Mouse (Mus musculus) neural tube, embryonic 11.5 days (tissue): ENCODE measurements around the gene Tfap2d. TPM values are rescaled to one million over a fixed set of nuclear protein-coding genes. Genes with fewer than 3 reads are reported as not detected.

Source experiments
- ATAC-seq: fragments of 200-750 bp; cut with Nextera tagmentation; 2 replicates; pipeline ENCODE4 v1.8.0; 2017; ENCODE audit warnings: moderate number of reproducible peaks, mild to moderate bottlenecking, moderate TSS enrichment, moderate library complexity; ENCODE audit not compliant: insufficient read depth, low FRiP score, low TSS enrichment
- DNase-seq: peaks from one replicate; pipeline ENCODE4 v3.0.0-alpha.2; 2015; ENCODE audit warnings: low spot score
- H3K27ac ChIP-seq: fragments of 300-500 bp; sonication (generic); 2 replicates; pipeline ENCODE4 v1.5.1; 2014; ENCODE audit warnings: low read depth, mild to moderate bottlenecking, low read length
- H3K27me3 ChIP-seq: fragments of 300-500 bp; sonication (generic); 2 replicates; pipeline ENCODE4 v1.6.1; 2014; ENCODE audit warnings: mild to moderate bottlenecking, low read length, mixed read lengths; ENCODE audit not compliant: control insufficient read depth, insufficient read depth
- H3K36me3 ChIP-seq: fragments of 300-500 bp; sonication (generic); 2 replicates; pipeline ENCODE4 v1.6.1; 2014; ENCODE audit warnings: mild to moderate bottlenecking, low read length, moderate library complexity, mixed read lengths; ENCODE audit not compliant: control insufficient read depth, insufficient read depth
- H3K4me1 ChIP-seq: fragments of 300-500 bp; sonication (generic); 2 replicates; pipeline ENCODE4 v1.6.1; 2014; ENCODE audit warnings: low read length, mixed read lengths; ENCODE audit not compliant: control insufficient read depth, insufficient read depth
- H3K4me2 ChIP-seq: fragments of 300-500 bp; sonication (generic); 2 replicates; pipeline ENCODE4 v1.6.1; 2014; ENCODE audit warnings: low read depth, mild to moderate bottlenecking, moderate library complexity
- H3K4me3 ChIP-seq: fragments of 300-500 bp; sonication (generic); 2 replicates; pipeline ENCODE4 v1.5.1; 2014; ENCODE audit warnings: low read depth, low read length
- H3K9ac ChIP-seq: fragments of 300-500 bp; sonication (generic); 2 replicates; pipeline ENCODE4 v1.6.1; 2014; ENCODE audit warnings: mild to moderate bottlenecking, low read length
- H3K9me3 ChIP-seq: fragments of 300-500 bp; sonication (generic); 2 replicates; pipeline ENCODE4 v1.6.1; 2016; ENCODE audit warnings: low read length; ENCODE audit not compliant: control insufficient read depth
- WGBS: fragments of 180-500 bp; shearing (Covaris S2); extraction: QIAGEN DNeasy Blood & Tissue Kit; methylation state at CpG from one replicate; pipeline ENCODE4 v1.1.7; 2014; 5-methylcytosine and 5-hydroxymethylcytosine counted together
- polyA plus RNA-seq: library from polyadenylated mRNA; unstranded; fragments of >200 nt; fragmentation: Nextera tagmentation; extraction: Ambion mirVana; gene quantifications from 2 replicates; pipeline ENCODE4 v1.2.1, GENCODE M21; 2014

The Tfap2d gene
- polyA plus RNA-seq, 1 experiment from 2014 or later, result not detected

DNA sequence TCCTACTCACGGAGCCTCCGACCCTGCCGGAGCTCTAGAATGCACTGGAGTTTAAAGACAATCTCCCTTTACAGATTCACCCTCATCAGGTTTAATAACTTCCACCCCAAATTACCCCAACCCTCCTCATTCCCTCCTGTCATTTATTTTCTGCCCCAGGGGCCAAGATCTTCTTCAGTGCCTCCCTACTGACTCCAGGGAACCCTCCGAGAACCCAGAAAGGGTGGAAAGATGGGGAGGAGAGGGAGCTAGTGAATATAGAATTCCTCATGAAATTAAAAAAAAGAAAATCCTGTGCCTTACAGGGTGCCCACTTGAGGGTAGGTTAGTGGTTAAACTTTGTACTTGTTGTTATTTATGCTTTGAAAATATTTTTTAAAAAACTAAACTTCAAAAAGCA is 104.8 kb downstream of the Tfap2d start:
- WGBS, result under 1% methylated on average over 4 of the region's 4 CpGs
- Histone ChIP-seq H3K4me2 (no peak overlapping the region), H3K9me3 (no peaks in the 10 kb centered on the region), H3K36me3 (no peaks in the 10 kb centered on the region), H3K9ac (no peak overlapping the region), H3K27me3 (peaks cover 51% of the 10 kb centered on the region), H3K27ac (no peak overlapping the region), H3K4me3 (no peak overlapping the region), H3K4me1 (no peaks in the 10 kb centered on the region)
- DNase-seq (no peak), ATAC-seq (no peak)

DNA sequence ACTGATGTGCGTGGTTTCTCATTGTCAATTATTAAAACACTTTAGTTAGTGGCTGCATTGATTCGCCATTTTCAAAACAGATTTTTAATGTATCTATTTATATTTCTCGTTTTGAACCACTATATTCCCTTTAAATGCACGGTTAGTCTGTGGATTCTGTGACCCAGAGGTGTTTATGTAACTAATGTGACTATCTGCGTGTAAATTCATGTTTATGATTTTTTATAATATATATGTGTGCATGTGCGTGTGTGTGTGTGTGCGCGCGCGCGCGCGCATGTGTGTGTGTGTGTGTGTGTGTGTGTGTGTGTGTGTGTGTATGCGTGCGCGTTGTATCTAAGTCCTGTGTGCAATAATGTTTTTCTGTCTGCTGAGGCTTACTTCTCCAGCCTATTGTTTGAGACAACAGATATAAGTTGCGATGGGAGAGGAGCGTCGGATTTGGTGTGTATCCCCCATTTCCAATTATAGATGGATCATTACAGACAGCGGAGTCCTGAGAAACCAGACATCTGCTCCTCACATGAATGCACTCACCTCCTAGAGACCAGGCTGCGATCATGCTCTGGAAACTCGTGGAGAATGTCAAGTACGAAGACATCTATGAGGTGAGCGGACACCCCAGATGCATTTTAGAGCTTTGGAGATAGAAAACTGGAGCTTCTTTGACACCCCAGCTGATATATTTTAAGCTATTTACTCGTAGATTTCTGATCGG is 106.0 kb downstream of the Tfap2d start, which contains the start of gene Tfap2b:
TSS of gene Tfap2b (plus strand) at position 274 of the 718 bp plus-strand sequence.
- Histone ChIP-seq H3K4me1 (no peaks in the 10 kb centered on the region), H3K27me3 (peaks cover 60% of the 10 kb centered on the region), H3K4me3 (peak within 1 kb of the TSS; percentile 42), H3K27ac (0 out of 2 replicates have a peak within 1 kb of the TSS, but pooled peaks have one; percentile 14), H3K36me3 (no peaks in the 10 kb centered on the region), H3K9ac (peak within 1 kb of the TSS; percentile 69), H3K4me2 (peak within 1 kb of the TSS; percentile 39), H3K9me3 (no peaks in the 10 kb centered on the region)
- DNase-seq, result peak; percentile 73
- 1% methylated on average over 26 of the region's 26 CpGs for whole genome bisulfite sequencing
- ATAC-seq, result peak; percentile 40; the same call in 1 of the 2 replicates

DNA sequence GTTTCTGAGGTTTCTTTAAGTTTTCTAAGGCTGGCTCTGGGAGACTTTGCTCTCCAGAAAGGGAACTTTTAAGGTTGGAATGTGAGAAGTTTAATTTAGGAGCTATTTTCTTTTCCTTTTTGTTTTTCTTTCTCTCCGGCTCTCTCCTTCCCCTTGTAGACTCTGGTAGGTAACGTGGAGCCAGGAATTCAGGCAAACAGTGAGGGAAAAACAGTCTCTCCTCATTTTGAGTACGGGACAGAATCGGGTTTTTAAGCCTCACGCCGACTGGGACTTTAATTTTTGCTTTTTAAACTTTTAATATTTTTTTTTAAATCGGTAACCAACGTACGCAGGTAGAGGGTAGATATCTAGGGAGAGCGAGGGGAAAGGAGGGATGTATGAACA is 106.5 kb downstream of the Tfap2d start:
- ATAC-seq (no peak), DNase-seq (no peak)
- Histone ChIP-seq H3K9ac (peak overlapping the region; percentile 69), H3K9me3 (no peaks in the 10 kb centered on the region), H3K4me1 (no peaks in the 10 kb centered on the region), H3K27ac (0 out of 2 replicates have a peak overlapping the region, but pooled peaks have one; percentile 11), H3K36me3 (no peaks in the 10 kb centered on the region), H3K27me3 (peaks cover 66% of the 10 kb centered on the region), H3K4me2 (peak overlapping the region; percentile 39), H3K4me3 (peak overlapping the region; percentile 42)
- WGBS, result under 1% methylated on average over 10 of the region's 10 CpGs

DNA sequence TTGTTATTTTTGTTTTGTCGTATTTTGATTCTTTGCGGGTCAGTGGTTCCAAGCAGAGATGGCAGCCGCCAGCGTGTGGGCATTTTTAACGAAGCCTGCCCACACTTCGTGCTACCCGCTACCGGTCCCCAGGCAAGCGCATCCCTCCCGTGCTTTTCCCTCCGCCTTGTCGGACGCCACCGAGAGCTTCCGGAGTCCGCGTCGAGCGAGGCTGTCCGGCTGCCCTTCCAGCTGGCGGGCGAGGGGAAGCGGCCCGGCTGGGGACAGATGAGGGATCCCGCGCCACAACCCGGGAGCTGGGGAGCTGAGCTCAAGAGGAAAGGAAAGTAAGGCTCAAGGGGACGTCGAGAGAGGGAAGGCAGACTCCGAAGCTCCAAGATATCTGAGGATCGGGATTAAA is 107.0 kb downstream of the Tfap2d start:
- H3K9ac ChIP-seq, result peak overlapping the region; percentile 69
- H3K4me2 ChIP-seq, result peak overlapping the region; percentile 39
- H3K9me3 ChIP-seq, result no peaks in the 10 kb centered on the region
- H3K4me1 ChIP-seq, result no peaks in the 10 kb centered on the region
- ATAC-seq, result no peak
- peaks cover 70% of the 10 kb centered on the region for H3K27me3 ChIP-seq
- WGBS, result under 1% methylated on average over 31 of the region's 31 CpGs
- peak; percentile 64 for DNase-seq
- H3K27ac ChIP-seq, result 0 out of 2 replicates have a peak overlapping the region, but pooled peaks have one; percentile 39
- peak overlapping the region; percentile 42 for H3K4me3 ChIP-seq
- no peaks in the 10 kb centered on the region for H3K36me3 ChIP-seq

DNA sequence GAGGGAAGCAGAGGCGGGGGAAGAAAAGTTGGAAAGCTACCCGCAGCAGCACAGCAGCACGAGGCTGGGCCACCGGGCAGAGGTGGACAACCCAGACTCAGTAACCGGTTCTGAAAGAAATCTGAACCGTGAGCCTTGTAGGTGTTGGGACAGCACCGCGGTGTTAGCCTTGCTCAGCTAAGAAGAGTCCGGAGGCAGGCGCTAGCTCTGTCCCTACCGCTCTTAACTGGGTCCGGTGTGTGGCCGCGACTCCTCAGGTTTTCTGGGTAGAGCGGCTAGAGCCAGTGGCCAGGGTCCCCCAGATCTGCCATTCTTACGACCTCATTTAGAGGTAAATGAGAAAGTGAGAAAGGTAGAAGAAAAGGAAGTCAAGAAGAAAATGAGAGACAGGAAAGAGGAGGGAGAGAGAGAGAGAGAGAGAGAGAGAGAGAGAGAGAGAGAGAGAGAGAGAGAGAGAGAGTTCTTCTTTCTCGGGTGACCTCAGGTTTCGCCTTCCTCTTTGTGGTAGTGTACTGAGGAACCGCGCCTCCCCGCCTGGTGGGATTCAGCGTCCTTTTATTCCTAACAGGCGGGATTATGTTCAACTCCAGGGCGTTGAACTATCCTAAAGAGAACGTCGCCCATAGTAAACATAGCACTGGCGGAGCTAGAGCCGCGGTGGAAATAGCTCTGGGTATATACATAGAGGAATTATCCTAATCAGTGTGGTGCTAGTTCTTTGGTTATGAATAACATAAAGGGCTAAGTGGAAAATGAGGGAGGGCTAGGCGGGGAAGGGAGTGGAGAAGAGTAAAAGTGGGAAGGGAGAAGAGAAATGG is 107.6 kb downstream of the Tfap2d start:
- DNase-seq, result peak; percentile 62
- H3K27ac ChIP-seq, result peak overlapping the region; percentile 39; the same call in 1 of the 2 replicates
- H3K4me3 ChIP-seq, result peak overlapping the region; percentile 42
- H3K9me3 ChIP-seq, result no peaks in the 10 kb centered on the region
- 0% methylated on average over 29 of the region's 30 CpGs for WGBS
- ATAC-seq, result no peak
- no peaks in the 10 kb centered on the region for H3K36me3 ChIP-seq
- H3K9ac ChIP-seq, result peak overlapping the region; percentile 69
- H3K4me1 ChIP-seq, result no peaks in the 10 kb centered on the region
- H3K27me3 ChIP-seq, result peaks cover 77% of the 10 kb centered on the region
- H3K4me2 ChIP-seq, result peak overlapping the region; percentile 39

DNA sequence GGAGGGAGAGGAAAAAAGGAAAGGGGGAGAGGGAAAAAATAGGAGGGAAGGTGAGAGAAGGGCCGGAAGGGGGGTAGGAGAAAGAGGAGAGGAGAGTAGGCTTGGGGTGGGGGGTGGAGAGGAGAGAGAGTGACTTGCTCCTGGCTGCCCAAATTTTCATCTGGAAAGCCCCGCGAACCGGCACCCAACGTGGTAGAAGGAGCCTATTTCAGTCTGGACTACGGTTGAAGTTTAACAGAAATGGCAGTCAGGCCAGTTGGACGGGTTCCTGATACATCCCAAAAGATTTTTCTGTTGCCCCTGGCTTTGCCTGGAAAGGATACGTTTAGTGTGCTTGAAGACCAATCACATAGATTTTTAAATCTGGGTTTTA is 108.2 kb downstream of the Tfap2d start:
- H3K9me3 ChIP-seq, result no peaks in the 10 kb centered on the region
- ATAC-seq (no peak), DNase-seq (no peak)
- peak overlapping the region; percentile 39 for H3K4me2 ChIP-seq
- peaks cover 82% of the 10 kb centered on the region for H3K27me3 ChIP-seq
- WGBS, result 1% methylated on average over 8 of the region's 8 CpGs
- H3K27ac ChIP-seq, result peak overlapping the region; percentile 39; the same call in 1 of the 2 replicates
- H3K4me3 ChIP-seq, result peak overlapping the region; percentile 42
- no peaks in the 10 kb centered on the region for H3K4me1 ChIP-seq
- H3K9ac ChIP-seq, result peak overlapping the region; percentile 69
- no peaks in the 10 kb centered on the region for H3K36me3 ChIP-seq

DNA sequence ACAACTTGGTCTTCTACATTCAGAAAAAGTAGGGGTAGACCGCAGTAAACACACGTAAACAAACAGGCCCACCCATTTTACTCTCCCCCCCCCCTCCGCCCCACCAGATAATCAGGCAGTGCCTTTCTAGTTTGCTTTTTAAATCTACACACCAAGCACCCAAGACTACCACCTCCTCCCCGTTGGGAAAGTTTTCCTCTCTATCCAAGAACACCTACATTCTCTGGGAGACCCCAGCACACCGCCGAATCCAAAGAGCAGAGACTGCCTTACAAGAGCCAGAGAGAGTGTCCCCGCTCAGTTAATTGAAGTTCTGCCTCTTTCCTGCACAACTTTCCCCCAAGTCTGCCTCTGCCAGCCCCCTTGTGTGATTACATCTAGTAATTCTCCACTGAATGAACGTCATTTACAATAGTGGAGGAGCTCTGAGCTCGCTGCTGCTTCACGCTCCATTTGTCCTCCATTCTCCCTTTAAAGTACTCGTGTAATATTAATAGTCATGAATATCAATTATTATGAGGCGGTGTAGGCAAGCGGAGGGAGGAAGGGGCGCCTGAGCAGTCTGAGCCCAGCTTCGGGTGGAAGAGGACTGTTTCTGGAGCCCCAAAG is 108.8 kb downstream of the Tfap2d start:
- no peaks in the 10 kb centered on the region for H3K36me3 ChIP-seq
- peak overlapping the region; percentile 39 for H3K4me2 ChIP-seq
- no peak overlapping the region for H3K27ac ChIP-seq
- H3K4me3 ChIP-seq, result peak overlapping the region; percentile 42
- under 1% methylated on average over 15 of the region's 15 CpGs for WGBS
- H3K9me3 ChIP-seq, result no peaks in the 10 kb centered on the region
- DNase-seq, result peak; percentile 49
- H3K4me1 ChIP-seq, result no peaks in the 10 kb centered on the region
- no peak overlapping the region for H3K9ac ChIP-seq
- peaks cover 89% of the 10 kb centered on the region for H3K27me3 ChIP-seq
- peak; percentile 43 for ATAC-seq

DNA sequence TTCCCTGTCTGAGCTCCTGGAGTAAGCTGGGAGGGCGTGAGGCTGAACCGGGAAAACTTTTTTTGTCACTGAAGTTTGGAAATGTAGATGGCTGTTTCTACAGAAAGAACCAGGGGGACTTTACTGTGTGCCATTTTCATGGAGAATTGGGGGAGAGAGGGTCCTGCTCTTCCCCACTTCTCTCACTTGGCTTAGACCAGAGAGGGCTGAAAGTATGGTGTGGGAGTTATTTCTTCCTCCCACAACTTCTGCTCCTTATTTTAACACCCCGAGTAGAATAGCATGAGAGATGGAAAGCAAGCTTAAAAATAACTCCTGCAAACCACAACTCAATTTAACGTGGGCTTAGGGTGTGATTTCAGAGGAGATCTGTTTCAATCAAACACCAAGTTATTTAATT is 109.9 kb downstream of the Tfap2d start:
- Histone ChIP-seq H3K27me3 (peaks cover 91% of the 10 kb centered on the region), H3K4me2 (peak overlapping the region; percentile 34), H3K9ac (peak overlapping the region; percentile 28), H3K4me3 (peak overlapping the region; percentile 42), H3K4me1 (no peaks in the 10 kb centered on the region), H3K36me3 (no peaks in the 10 kb centered on the region), H3K27ac (no peak overlapping the region), H3K9me3 (no peaks in the 10 kb centered on the region)
- DNase-seq (no peak), ATAC-seq (no peak)
- 0% methylated on average over 4 of the region's 4 CpGs for WGBS
